Comparison of ENCODE assay signal across 17 mouse cellular contexts in genomic region chr2:143882606-143883288, GRCm38 (mm10).
"Had no signal": no experiment of that assay in that cellular context is flagged by ENCODE, and none has a peak within 500 bp of the region (broad histone marks: within the 10 kb centered on the region; RNA-seq: fewer than 3 reads in every experiment).

No protein-coding gene starts in this region.

- ATAC-seq: midbrain, embryonic 16.5 days had no signal

- H3K36me3 ChIP-seq: limb, embryonic 15.5 days; midbrain, embryonic 10.5 days; neural tube, embryonic 13.5 days; stomach, embryonic 15.5 days had no signal

- H3K9me3 ChIP-seq: limb, embryonic 15.5 days; midbrain, embryonic 10.5 days; neural tube, embryonic 13.5 days; stomach, embryonic 15.5 days had no signal

- H3K4me2 ChIP-seq: limb, embryonic 15.5 days; lung, embryonic 14.5 days; neural tube, embryonic 13.5 days; stomach, embryonic 15.5 days had no signal

- DNase-seq: kidney, adult 11 months; kidney, adult 9 months; kidney, postnatal 36 days; lung, embryonic 14.5 days; lung, postnatal 10 days; lung, postnatal 4 days; retina, postnatal 1 day; right cerebral cortex, postnatal 4 days; spleen, adult 18-20 months; thymus, adult 2 months; thymus, postnatal 36 days had no signal

- H3K9ac ChIP-seq: limb, embryonic 15.5 days; lung, embryonic 14.5 days; neural tube, embryonic 13.5 days; stomach, embryonic 15.5 days had no signal

- H3K27ac ChIP-seq: kidney, postnatal 0 days; limb, embryonic 15.5 days; midbrain, embryonic 10.5 days; neural tube, embryonic 13.5 days; stomach, embryonic 15.5 days had no signal

- H3K4me3 ChIP-seq: limb, embryonic 15.5 days; midbrain, embryonic 10.5 days; neural tube, embryonic 13.5 days; stomach, embryonic 15.5 days had no signal

- H3K4me1 ChIP-seq: limb, embryonic 15.5 days; midbrain, embryonic 10.5 days; neural tube, embryonic 13.5 days; stomach, embryonic 15.5 days had no signal

- H3K27me3 ChIP-seq: limb, embryonic 15.5 days; neural tube, embryonic 13.5 days; stomach, embryonic 15.5 days had no signal
